Mouse (Mus musculus) kidney, postnatal 0 days (tissue): ENCODE results near the gene Mboat1. TPM values are rescaled to one million over a fixed set of nuclear protein-coding genes. Genes with fewer than 3 reads are reported as not detected.

ENCODE experiments used
- ATAC-seq: fragments of 200-750 bp; cut with Nextera tagmentation; replicated peaks from 2 replicates; pipeline ENCODE4 v1.8.0; 2017; ENCODE audit warnings: low read depth, moderate number of reproducible peaks, moderate TSS enrichment, moderate library complexity; ENCODE audit not compliant: low FRiP score
- DNase-seq: peaks from one replicate; pipeline ENCODE4 v3.0.0-alpha.2; 2016; ENCODE audit warnings: low spot score
- H3K27ac ChIP-seq: fragments of 300-500 bp; sonication (generic); 2 replicates; pipeline ENCODE4 v1.5.1; 2014; ENCODE audit warnings: mild to moderate bottlenecking
- H3K27me3 ChIP-seq: fragments of 300-500 bp; sonication (generic); 2 replicates; pipeline ENCODE4 v1.6.1; 2014; ENCODE audit warnings: low read length, mixed read lengths; ENCODE audit not compliant: insufficient read depth
- H3K36me3 ChIP-seq: fragments of 300-500 bp; sonication (generic); 2 replicates; pipeline ENCODE4 v1.6.1; 2014; ENCODE audit warnings: low read length, mixed read lengths; ENCODE audit not compliant: insufficient read depth
- H3K4me1 ChIP-seq: fragments of 300-500 bp; sonication (generic); replicated peaks from 2 replicates; pipeline ENCODE4 v1.6.1; 2014; ENCODE audit warnings: antibody characterized with exemption, low read length, mixed read lengths; ENCODE audit not compliant: insufficient read depth
- H3K4me2 ChIP-seq: fragments of 300-500 bp; sonication (generic); 2 replicates; pipeline ENCODE4 v1.6.1; 2014; ENCODE audit warnings: mild to moderate bottlenecking, low read length, moderate library complexity, mixed read lengths
- H3K4me3 ChIP-seq: fragments of 300-500 bp; sonication (generic); replicated peaks from 2 replicates; pipeline ENCODE4 v1.5.1; 2014; ENCODE audit warnings: low read depth, low read length
- H3K9ac ChIP-seq: fragments of 300-500 bp; sonication (generic); 2 replicates; pipeline ENCODE4 v1.6.1; 2014; ENCODE audit warnings: low read depth, low read length
- H3K9me3 ChIP-seq: fragments of 300-500 bp; sonication (generic); replicated peaks from 2 replicates; pipeline ENCODE4 v1.6.1; 2016; ENCODE audit warnings: low read length, inconsistent platforms, mixed read lengths
- CTCF ChIP-seq: IDR thresholded peaks from 2 replicates; pipeline ENCODE4 v1.5.1; 2016; ENCODE audit warnings: antibody characterized with exemption, low read depth, mild to moderate bottlenecking, moderate library complexity
- WGBS: fragments of 180-500 bp; shearing (Covaris S2); extraction: QIAGEN DNeasy Blood & Tissue Kit; methylation state at CpG from one replicate; pipeline ENCODE4 v1.1.7; 2014; 5-methylcytosine and 5-hydroxymethylcytosine counted together
- polyA plus RNA-seq: library from polyadenylated mRNA; unstranded; fragments of >200 nt; fragmentation: Nextera tagmentation; extraction: Ambion mirVana; gene quantifications from 2 replicates; pipeline ENCODE4 v1.2.1, GENCODE M21; 2015

Gene Mboat1
- polyA plus RNA-seq, 1 experiment from 2014 or later, result 27.7 TPM

DNA sequence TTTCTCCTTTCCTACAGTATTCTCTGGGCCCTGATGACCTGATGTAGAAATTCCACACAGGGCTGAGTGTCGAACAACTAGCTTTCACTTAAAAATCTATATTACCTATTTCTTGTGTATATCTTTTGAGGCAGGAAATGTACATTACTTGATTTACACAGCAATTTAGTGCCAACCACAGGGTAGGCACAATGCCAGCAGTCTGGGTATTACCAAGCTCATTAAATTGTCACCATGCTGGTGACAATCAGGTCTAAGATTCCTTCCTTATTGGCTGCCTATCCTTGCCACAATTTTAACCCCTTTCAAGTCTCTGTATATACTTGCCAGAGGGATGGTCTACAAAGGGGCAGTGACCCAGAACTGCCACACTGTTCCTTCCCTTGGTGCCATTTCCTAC is 71.9 kb downstream of the Mboat1 start:
- 90% methylated on average over 1 of the region's 1 CpGs for WGBS
- no peak for TF ChIP-seq CTCF

DNA sequence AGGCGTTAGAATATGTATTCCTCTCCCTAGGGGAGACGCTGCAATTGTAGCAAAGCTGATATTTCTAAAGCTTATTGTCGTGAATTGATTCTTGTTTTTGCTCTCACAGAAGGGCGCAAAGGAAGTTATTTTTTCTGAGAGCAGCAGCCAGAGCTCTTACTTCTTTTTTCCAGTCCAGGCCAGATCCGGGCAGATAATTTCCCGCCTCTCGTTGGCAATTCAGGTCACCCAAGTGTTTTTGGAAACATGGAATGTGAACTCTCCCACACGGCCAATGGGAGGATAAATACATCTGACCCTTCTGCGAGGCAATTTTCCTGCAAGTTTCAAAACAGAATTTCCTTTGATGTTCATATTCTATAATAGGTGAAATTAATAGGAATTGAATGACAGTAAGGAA is 77.0 kb downstream of the Mboat1 start:
- Histone ChIP-seq H3K9ac (no peak overlapping the region), H3K27ac (no peak overlapping the region), H3K9me3 (no peaks in the 10 kb centered on the region), H3K4me1 (no peaks in the 10 kb centered on the region), H3K27me3 (no peaks in the 10 kb centered on the region), H3K36me3 (no peaks in the 10 kb centered on the region), H3K4me2 (no peak overlapping the region; the same call in 1 of the 2 replicates), H3K4me3 (no peak overlapping the region)
- 52% methylated on average over 9 of the region's 9 CpGs for WGBS
- ATAC-seq (no peak), DNase-seq (no peak)
- TF ChIP-seq CTCF, result no peak

More for the DNA sequence above, 71.9 kb downstream of the Mboat1 start:
- no peak overlapping the region for H3K27ac ChIP-seq
- no peak overlapping the region for H3K9ac ChIP-seq
- H3K36me3 ChIP-seq, result no peaks in the 10 kb centered on the region
- no peaks in the 10 kb centered on the region for H3K27me3 ChIP-seq
- H3K4me1 ChIP-seq, result no peaks in the 10 kb centered on the region
- no peaks in the 10 kb centered on the region for H3K9me3 ChIP-seq
- H3K4me2 ChIP-seq, result no peak overlapping the region
- no peak overlapping the region for H3K4me3 ChIP-seq
- DNase-seq (no peak), ATAC-seq (no peak)

DNA sequence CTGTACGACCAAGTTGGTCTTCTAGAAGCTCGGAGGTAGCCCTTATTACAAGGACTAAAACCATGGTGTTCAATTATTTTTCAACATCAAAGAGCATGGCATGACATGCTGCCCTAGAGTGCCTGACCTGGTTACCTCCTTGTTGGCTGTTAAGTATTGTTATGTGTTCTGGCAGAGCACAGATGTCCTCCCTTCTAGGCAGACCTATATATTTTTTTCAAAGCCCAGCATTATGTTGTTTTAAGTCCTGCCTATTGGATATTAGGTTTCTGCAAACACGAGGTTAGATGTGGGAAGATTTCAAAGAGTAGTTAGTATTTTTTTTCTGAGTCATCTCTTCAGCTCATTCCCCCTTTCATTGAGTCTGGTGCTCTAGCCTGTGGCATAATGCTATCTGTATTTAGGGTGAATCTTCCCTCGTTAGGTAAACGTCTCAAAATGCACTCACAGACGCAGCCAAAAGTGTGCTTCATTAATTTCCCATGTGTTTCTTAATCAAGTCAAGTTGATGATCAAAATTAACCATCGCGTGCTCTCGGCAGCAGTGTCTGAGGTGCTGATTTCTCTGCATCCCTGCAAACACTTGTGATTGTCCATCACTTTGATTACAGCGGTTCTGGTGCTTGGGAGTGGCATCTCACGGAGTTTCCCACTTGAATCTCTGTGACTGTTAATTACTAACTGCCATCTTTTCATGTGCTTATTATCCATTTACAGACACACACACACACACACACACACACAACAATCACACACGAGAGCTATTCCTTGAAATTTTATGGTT is 81.5 kb downstream of the Mboat1 start:
- TF ChIP-seq CTCF, result no peak
- 54% methylated on average over 12 of the region's 12 CpGs for WGBS
- no peak overlapping the region for H3K9ac ChIP-seq
- DNase-seq (peak; percentile 59), ATAC-seq (no peak)
- no peak overlapping the region for H3K4me3 ChIP-seq
- no peaks in the 10 kb centered on the region for H3K27me3 ChIP-seq
- H3K9me3 ChIP-seq, result no peaks in the 10 kb centered on the region
- H3K4me1 ChIP-seq, result peaks cover 3% of the 10 kb centered on the region; the same call in 1 of the 2 replicates
- no peaks in the 10 kb centered on the region for H3K36me3 ChIP-seq
- no peak overlapping the region for H3K4me2 ChIP-seq
- H3K27ac ChIP-seq, result no peak overlapping the region

DNA sequence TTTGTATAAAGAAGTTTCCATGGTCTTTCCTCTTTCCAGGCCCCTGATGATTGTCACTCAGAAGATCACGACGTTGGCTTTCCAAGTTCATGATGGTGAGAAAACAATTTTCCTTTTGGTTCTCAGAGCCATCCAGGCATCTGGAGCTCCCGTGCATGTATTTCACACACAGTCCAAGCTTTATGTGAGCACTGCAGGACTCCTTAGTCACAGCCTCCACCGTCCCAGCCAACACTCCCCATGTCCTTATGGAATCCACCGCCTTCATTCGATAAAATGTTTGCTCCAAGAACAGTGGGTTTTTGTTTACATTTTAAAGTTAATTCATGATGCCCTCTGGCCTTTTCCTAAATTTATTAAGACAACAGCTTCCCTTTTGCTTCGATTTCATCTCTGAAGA is 83.3 kb downstream of the Mboat1 start:
- Histone ChIP-seq H3K4me2 (no peak overlapping the region), H3K27me3 (no peaks in the 10 kb centered on the region), H3K27ac (peak overlapping the region; percentile 70; the same call in 1 of the 2 replicates), H3K9ac (no peak overlapping the region), H3K36me3 (no peaks in the 10 kb centered on the region; the same call in 1 of the 2 replicates), H3K9me3 (no peaks in the 10 kb centered on the region), H3K4me3 (no peak overlapping the region), H3K4me1 (peaks cover 3% of the 10 kb centered on the region; the same call in 1 of the 2 replicates)
- TF ChIP-seq CTCF, result no peak
- peak; percentile 76 for DNase-seq
- ATAC-seq, result no peak
- 48% methylated on average over 7 of the region's 7 CpGs for WGBS

DNA sequence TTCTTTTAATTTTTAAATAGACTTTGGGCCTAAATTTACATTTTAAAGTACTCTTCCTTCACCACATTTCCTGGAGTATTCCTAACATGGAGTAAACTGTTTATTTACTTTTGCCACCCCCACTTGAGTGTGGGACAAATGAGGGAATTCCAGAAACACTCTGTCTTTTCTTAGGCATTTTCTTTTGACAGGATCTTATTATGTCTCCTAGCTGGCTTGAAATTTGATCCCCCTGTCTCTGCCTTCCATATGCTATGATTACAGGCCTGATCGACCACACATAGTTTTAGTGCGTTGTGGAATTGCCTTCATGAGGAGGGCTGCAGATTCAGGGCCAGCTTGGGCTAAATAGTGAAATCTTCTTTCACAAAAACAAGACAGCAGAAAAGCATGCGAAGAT is 85.0 kb downstream of the Mboat1 start:
- H3K36me3 ChIP-seq, result no peaks in the 10 kb centered on the region; the same call in 1 of the 2 replicates
- no peak for TF ChIP-seq CTCF
- no peak overlapping the region for H3K4me2 ChIP-seq
- no peaks in the 10 kb centered on the region for H3K9me3 ChIP-seq
- peaks cover 3% of the 10 kb centered on the region; the same call in 1 of the 2 replicates for H3K4me1 ChIP-seq
- DNase-seq, result peak; percentile 88
- 18% methylated on average over 3 of the region's 3 CpGs for WGBS
- 0 out of 2 replicates have a peak overlapping the region, but pooled peaks have one; percentile 27 for H3K27ac ChIP-seq
- ATAC-seq, result no peak
- no peak overlapping the region for H3K9ac ChIP-seq
- H3K27me3 ChIP-seq, result no peaks in the 10 kb centered on the region
- no peak overlapping the region for H3K4me3 ChIP-seq

DNA sequence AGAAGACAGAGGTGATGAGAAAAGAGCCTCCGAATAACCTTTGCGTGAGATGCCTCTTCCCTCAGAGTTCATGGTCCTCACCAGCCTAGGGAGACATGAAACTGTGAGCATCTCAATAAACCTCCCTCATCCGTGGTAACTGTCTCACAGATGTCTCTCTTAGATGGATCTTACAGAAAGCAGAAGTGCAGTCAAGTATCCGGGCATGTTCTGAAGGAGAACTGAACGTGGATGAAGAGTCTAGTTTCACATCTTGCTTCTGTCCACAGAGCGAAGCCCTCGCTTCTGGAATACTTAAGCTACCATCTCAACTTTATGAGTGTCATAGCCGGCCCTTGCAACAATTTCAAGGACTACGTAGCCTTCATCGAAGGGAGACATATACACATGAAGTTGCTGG is 87.8 kb downstream of the Mboat1 start:
- Histone ChIP-seq H3K9ac (no peak overlapping the region), H3K27ac (no peak overlapping the region), H3K4me2 (no peak overlapping the region), H3K27me3 (no peaks in the 10 kb centered on the region), H3K4me1 (peaks cover 3% of the 10 kb centered on the region; the same call in 1 of the 2 replicates), H3K36me3 (no peaks in the 10 kb centered on the region; the same call in 1 of the 2 replicates), H3K9me3 (no peaks in the 10 kb centered on the region), H3K4me3 (no peak overlapping the region)
- DNase-seq, result no peak
- WGBS, result 92% methylated on average over 10 of the region's 10 CpGs
- TF ChIP-seq CTCF, result no peak
- ATAC-seq, result no peak
